Mouse (Mus musculus): ENCODE results near the gene Slc25a35. TPM values are rescaled to one million over a fixed set of nuclear protein-coding genes. Genes with fewer than 3 reads are reported as not detected.

The Slc25a35 gene
- total and polyA plus RNA-seq, 3 experiments: 3.3 to 4.9 TPM; not detected in 1

DNA sequence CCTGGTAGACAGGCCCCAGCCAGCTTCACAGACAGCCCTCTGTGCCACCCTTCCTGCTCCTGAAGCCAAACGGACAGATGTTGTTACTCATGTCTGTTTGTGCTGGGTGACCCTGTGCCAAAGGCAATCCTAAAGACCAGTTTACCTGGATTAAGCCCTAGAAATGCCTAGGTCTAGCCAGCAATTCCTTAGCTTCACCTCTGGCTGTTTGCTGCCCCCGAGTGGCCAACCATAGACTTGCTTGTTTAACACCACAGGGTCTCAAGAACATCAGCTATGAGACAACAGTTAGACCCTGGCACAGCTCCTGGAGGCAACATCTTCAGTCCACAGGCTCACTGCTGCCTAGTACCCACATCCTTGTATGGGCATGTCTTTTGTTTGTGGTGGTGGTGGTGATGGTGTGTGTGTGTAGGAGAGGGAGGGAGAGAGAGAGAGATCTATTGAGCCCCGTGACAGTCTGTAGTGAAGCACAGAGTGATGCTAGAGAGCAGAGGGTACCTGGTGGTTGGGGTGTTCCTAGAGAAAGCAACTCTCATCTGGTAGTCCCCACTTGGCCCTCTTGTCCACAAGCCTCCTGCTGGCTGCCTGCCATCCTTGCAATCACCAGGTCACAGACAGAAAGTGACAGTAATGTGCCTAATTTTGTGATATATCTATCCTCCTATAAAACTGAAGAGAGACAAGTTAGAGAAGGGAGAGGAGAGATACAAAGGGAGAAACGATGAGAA, 14.9 kb downstream of the Slc25a35 start:
- H3K79me2 ChIP-seq (ENCODE audit: control insufficient read depth, insufficient read depth, low read length, poor library complexity): no peaks in the 10 kb centered on the region
- no peaks in the 10 kb centered on the region for H3K27me3 ChIP-seq (ENCODE audit: control insufficient read depth in 1 of 2, insufficient read depth in 2 of 2, low read length in 2 of 2)
- H3K27ac ChIP-seq (ENCODE audit: control insufficient read depth, low read depth, low read length): no peak overlapping the region
- no peaks in the 10 kb centered on the region for H3K9me3 ChIP-seq (replicated peaks; ENCODE audit: insufficient read depth, low read length)
- H3K9ac ChIP-seq (ENCODE audit: control insufficient read depth, low read depth, low read length, poor library complexity, severe bottlenecking): no peak overlapping the region
- peaks cover 6 to 10% of the 10 kb centered on the region in 2 experiments for H3K4me1 ChIP-seq (ENCODE audit: control insufficient read depth in 1 of 2, insufficient read depth in 2 of 2, low read length in 2 of 2)
- H3K36me3 ChIP-seq (ENCODE audit: control insufficient read depth in 1 of 2, insufficient read depth in 2 of 2, low read length in 2 of 2): peaks cover 4 to 8% of the 10 kb centered on the region in 2 experiments
- peak; percentile 84 for DNase-seq (ENCODE audit: low read depth, low spot score)
- no peak overlapping the region for H3K4me3 ChIP-seq (ENCODE audit: control insufficient read depth in 1 of 2, insufficient read depth in 1 of 2, low read depth in 2 of 2, low read length in 2 of 2)
- TF ChIP-seq ZC3H11A (IDR thresholded peaks at IDR 0.05; ENCODE audit: low read depth, low read length) (peak; percentile 72), MYB (IDR thresholded peaks at IDR 0.05; ENCODE audit: low read depth, low read length) (no peak), TCF12 (IDR thresholded peaks at IDR 0.05; ENCODE audit: low read depth, low read length) (0 out of 2 replicates have a peak, but pooled peaks have one; percentile 11), MEF2A (IDR thresholded peaks at IDR 0.05; ENCODE audit: extremely low read depth, insufficient replicate concordance, low read depth, low read length, poor library complexity, severe bottlenecking) (no peak), GABPA (IDR thresholded peaks at IDR 0.05; ENCODE audit: low read depth, low read length) (no peak), SMC3 (IDR thresholded peaks at IDR 0.05; ENCODE audit: low read depth, low read length) (peak; percentile 71), NRF1 (IDR thresholded peaks at IDR 0.05; ENCODE audit: insufficient read depth, low read depth, low read length, poor library complexity, severe bottlenecking) (no peak), RAD21 (IDR thresholded peaks at IDR 0.05; ENCODE audit: low read depth, low read length) (peak; percentile 79), EP300 (IDR thresholded peaks at IDR 0.05; ENCODE audit: low read depth in 1 of 2, low read length in 2 of 2) (no peak), CTCF (IDR thresholded peaks at IDR 0.05 in 2 of 3, conservative IDR thresholded peaks at IDR 0.05 in 1 of 3; ENCODE audit: control insufficient read depth in 1 of 3, insufficient read depth in 1 of 3, low read depth in 2 of 3, low read length in 3 of 3, poor library complexity in 1 of 3, severe bottlenecking in 1 of 3) (peak; percentile 74 to 85 (median 83)), ELF1 (IDR thresholded peaks at IDR 0.05; ENCODE audit: low read depth, low read length) (no peak)

DNA sequence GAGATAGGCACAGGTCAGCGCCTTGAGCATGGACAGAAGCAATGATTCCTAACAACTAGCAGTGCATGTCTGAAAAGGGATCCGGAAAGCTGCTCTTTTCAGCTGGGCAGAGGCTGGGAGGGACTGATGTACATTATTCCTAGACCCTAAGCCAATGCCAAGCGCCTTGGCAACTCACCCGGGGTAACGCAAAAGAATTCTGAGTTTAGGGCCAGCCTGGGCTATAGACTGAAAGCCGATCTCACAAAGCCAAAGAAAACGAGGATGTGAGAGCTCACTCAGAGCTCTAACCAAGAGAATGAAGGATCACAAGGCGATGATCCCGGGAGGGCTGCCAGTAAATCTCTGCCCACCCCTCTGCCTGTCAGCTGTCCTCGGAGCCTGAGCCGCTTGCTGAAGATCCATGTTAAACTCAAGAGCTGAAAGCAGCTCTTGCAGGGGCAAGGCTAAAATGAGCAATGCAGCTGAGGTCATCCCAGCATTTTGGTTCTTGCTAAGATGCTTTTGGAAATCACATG, 19.5 kb downstream of the Slc25a35 start:
- no peak for DNase-seq (ENCODE audit: low read depth, low spot score)
- H3K79me2 ChIP-seq (ENCODE audit: control insufficient read depth, insufficient read depth, low read length, poor library complexity): no peaks in the 10 kb centered on the region
- no peak overlapping the region for H3K27ac ChIP-seq (ENCODE audit: control insufficient read depth, low read depth, low read length)
- peaks cover 0 to 21% of the 10 kb centered on the region in 2 experiments; a peak in 2 of 4 replicates for H3K36me3 ChIP-seq (ENCODE audit: control insufficient read depth in 1 of 2, insufficient read depth in 2 of 2, low read length in 2 of 2)
- TF ChIP-seq ZC3H11A (IDR thresholded peaks at IDR 0.05; ENCODE audit: low read depth, low read length): no peak
- no peaks in the 10 kb centered on the region for H3K4me1 ChIP-seq (ENCODE audit: control insufficient read depth in 1 of 2, insufficient read depth in 2 of 2, low read length in 2 of 2)
- no peak overlapping the region for H3K9ac ChIP-seq (ENCODE audit: control insufficient read depth, low read depth, low read length, poor library complexity, severe bottlenecking)
- no peak overlapping the region for H3K4me3 ChIP-seq (ENCODE audit: control insufficient read depth in 1 of 2, insufficient read depth in 1 of 2, low read depth in 2 of 2, low read length in 2 of 2)
- H3K27me3 ChIP-seq (ENCODE audit: control insufficient read depth in 1 of 2, insufficient read depth in 2 of 2, low read length in 2 of 2): no peaks in the 10 kb centered on the region
- H3K9me3 ChIP-seq (replicated peaks; ENCODE audit: insufficient read depth, low read length): no peaks in the 10 kb centered on the region

DNA sequence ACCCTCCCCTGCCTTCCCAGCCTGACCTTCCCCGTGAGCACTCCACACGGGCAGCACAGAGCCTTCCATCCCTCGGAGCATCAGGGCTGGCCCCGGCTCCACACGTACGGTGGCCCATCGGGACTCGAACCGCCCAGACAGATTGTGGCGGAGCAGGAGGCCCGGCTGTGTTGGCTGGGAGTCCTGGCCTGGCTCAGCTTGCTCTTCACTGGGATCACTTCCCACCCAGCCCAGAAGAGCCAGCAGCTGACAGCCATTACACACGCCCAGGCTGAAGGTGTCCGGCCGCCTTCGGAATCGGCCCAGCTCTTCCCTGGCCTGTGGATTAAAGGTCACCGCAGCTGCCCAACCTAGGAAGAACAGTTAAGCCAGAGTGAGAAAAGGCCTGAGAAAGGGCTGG, 20.4 kb downstream of the Slc25a35 start:
- H3K27me3 ChIP-seq (ENCODE audit: control insufficient read depth in 1 of 2, insufficient read depth in 2 of 2, low read length in 2 of 2): no peaks in the 10 kb centered on the region

More for the DNA sequence above, 20.4 kb downstream of the Slc25a35 start:
- peaks cover 0 to 27% of the 10 kb centered on the region in 2 experiments; a peak in 2 of 4 replicates for H3K36me3 ChIP-seq (ENCODE audit: control insufficient read depth in 1 of 2, insufficient read depth in 2 of 2, low read length in 2 of 2)
- H3K79me2 ChIP-seq (ENCODE audit: control insufficient read depth, insufficient read depth, low read length, poor library complexity): no peaks in the 10 kb centered on the region
- no peak for TF ChIP-seq NRF1 (IDR thresholded peaks at IDR 0.05; ENCODE audit: insufficient read depth, low read depth, low read length, poor library complexity, severe bottlenecking)
- no peak for TF ChIP-seq MYB (IDR thresholded peaks at IDR 0.05; ENCODE audit: low read depth, low read length)
- TF ChIP-seq SMC3 (IDR thresholded peaks at IDR 0.05; ENCODE audit: low read depth, low read length): no peak
- no peak for TF ChIP-seq KAT2A (conservative IDR thresholded peaks at IDR 0.05; ENCODE audit: low read depth, low read length)
- TF ChIP-seq ZNF384 (IDR thresholded peaks at IDR 0.05; ENCODE audit: low read depth, low read length): no peak
- TF ChIP-seq CHD2 (IDR thresholded peaks at IDR 0.05; ENCODE audit: low read length): no peak
- no peak for TF ChIP-seq TBP (IDR thresholded peaks at IDR 0.05; ENCODE audit: low read depth, low read length)
- TF ChIP-seq ETS1 (IDR thresholded peaks at IDR 0.05; ENCODE audit: low read depth, low read length): no peak
- no peak for TF ChIP-seq MYC (IDR thresholded peaks at IDR 0.05; ENCODE audit: low read depth, low read length)
- TF ChIP-seq MXI1 (IDR thresholded peaks at IDR 0.05; ENCODE audit: low read depth, low read length): no peak
- no peak for TF ChIP-seq UBTF (IDR thresholded peaks at IDR 0.05; ENCODE audit: borderline replicate concordance, insufficient read depth, low read depth, low read length)
- TF ChIP-seq E2F4 (IDR thresholded peaks at IDR 0.05; ENCODE audit: borderline replicate concordance, low read depth, low read length): no peak
- DNase-seq (ENCODE audit: low read depth, low spot score): no peak
- H3K9me3 ChIP-seq (replicated peaks; ENCODE audit: insufficient read depth, low read length): no peaks in the 10 kb centered on the region
- no peak overlapping the region for H3K4me3 ChIP-seq (ENCODE audit: control insufficient read depth in 1 of 2, insufficient read depth in 1 of 2, low read depth in 2 of 2, low read length in 2 of 2)
- H3K27ac ChIP-seq (ENCODE audit: control insufficient read depth, low read depth, low read length): no peak overlapping the region
- no peak overlapping the region for H3K9ac ChIP-seq (ENCODE audit: control insufficient read depth, low read depth, low read length, poor library complexity, severe bottlenecking)
- H3K4me1 ChIP-seq (ENCODE audit: control insufficient read depth in 1 of 2, insufficient read depth in 2 of 2, low read length in 2 of 2): no peaks in the 10 kb centered on the region
